Mouse (Mus musculus) embryonic fibroblast, embryonic 13.5 days (primary cell): ENCODE results near the gene Myt1l.

Experiments
- CTCF ChIP-seq: IDR thresholded peaks from 2 replicates; pipeline ENCODE4 v1.5.1; 2011; ENCODE audit warnings: mild to moderate bottlenecking, control low read depth, low read length, moderate library complexity, borderline replicate concordance; ENCODE audit not compliant: insufficient read depth
- POLR2A ChIP-seq: IDR thresholded peaks from 2 replicates; pipeline ENCODE4 v1.6.1; 2011; ENCODE audit warnings: low read depth, mild to moderate bottlenecking, control low read depth, low read length, moderate library complexity

DNA sequence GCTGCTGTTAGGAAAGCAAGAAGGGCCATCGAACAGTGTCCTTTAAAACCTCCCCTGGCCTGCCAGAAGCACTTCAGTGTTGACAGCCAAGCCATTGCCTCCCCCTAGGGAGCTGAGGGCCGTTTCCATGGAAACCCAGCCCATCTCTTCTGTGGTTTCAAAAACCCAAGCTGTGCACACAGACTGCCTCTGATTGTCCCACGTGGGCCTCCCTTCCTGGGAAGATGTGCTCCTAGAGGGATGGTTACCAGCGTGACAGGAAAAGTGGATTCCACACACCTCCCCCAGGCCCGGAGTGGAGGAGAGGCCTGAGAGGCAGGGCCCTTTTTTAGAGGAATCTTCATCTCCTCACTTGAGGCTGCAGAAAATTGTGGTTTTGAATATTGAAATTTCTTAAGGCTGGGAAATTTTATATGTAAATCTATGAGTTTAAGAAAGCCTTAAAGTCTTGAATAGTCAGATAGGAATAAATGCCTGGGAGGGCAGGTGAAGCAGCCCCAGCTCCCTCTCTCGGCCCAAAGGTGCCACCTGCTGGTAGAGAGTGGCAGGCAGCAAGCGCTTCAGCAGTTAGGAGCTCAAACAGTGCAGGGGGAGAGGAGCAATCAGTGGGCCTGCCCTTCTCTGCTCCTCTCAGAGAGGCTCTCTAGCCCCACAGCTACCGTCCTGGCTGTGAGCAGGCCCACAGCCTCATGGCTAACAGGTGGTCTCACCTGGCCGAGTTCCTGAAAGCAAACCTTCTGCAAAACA lies 354.9 kb downstream of the Myt1l start:
- no peak for TF ChIP-seq POLR2A
- peak; percentile 89 for TF ChIP-seq CTCF
